Mouse (Mus musculus) liver, embryonic 14.5 days (tissue): ENCODE measurements around the gene Dennd5a.

Experiments
- CTCF ChIP-seq: IDR thresholded peaks from 2 replicates; pipeline ENCODE4 v1.5.1; 2016; ENCODE audit warnings: antibody characterized with exemption, low read depth, control low read depth
- EP300 ChIP-seq: IDR thresholded peaks from 2 replicates; pipeline ENCODE4 v1.6.1; 2016; ENCODE audit warnings: antibody characterized with exemption, low read depth

DNA sequence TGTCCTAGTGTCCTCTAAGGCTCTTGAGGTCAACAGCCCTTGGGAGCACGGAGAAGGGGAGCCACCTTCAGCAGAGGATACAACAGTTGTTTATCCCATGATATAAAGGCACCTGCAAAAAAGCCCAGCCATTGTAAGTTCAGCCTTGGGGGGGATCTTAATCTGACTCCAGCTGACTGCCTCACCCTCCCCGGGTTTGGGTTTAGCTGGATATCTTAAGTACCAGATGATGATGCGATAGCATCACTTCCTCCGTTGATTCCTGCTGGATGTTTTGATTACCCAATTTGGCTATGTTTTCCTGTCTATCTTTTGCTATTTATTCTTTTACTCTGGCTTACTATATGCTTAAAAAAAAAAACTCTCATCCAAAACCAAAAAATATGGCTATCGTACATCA lies 89.0 kb downstream of the Dennd5a start:
- TF ChIP-seq EP300 (no peak), CTCF (no peak)
